ENCODE assay signal across 14 mouse cellular contexts in genomic region chr4:147957141-147957540, GRCm38 (mm10). TPM values are rescaled to one million over a fixed set of nuclear protein-coding genes. Genes with fewer than 3 reads are reported as not detected.
A peak's percentile ranks its signal among the peaks of the same experiment; 100 is the strongest.
DNase-seq lines count a peak whose midpoint lies in the region; ATAC-seq and TF ChIP-seq lines count a peak whose summit lies in the region.
"Had no signal": no experiment of that assay in that cellular context is flagged by ENCODE, and none has a peak within 500 bp of the region (broad histone marks: within the 10 kb centered on the region; RNA-seq: fewer than 3 reads in every experiment).

No protein-coding gene starts in this region.

- H3K9ac ChIP-seq in lung, embryonic 16.5 days (ENCODE audit: low read length) = no peak overlapping the region

- ATAC-seq in lung, embryonic 16.5 days (ENCODE audit: low read depth) = 0 out of 2 replicates have a peak, but pooled peaks have one; percentile 41
- ATAC-seq in inflammation-experienced regulatory T-cells, adult 6 months = no peak
- ATAC-seq: midbrain, embryonic 16.5 days had no signal

- peak; percentile 37 to 51 for DNase-seq in adrenal gland, postnatal 36 days
- DNase-seq in adrenal gland, adult 18-20 months (ENCODE audit: low spot score in 2 of 2) = no peak
- DNase-seq in lung, adult 2 months = no peak
- DNase-seq in embryo, embryonic 9.5 days (ENCODE audit: extremely low spot score) = peak; percentile 43
- peak; percentile 48 for DNase-seq in retina, postnatal 1 day
- no peak for DNase-seq in right cerebral cortex, adult 2 months (ENCODE audit: low spot score in 2 of 2)
- DNase-seq: layer of hippocampus, adult 9-11 months; thymus, adult 2 months had no signal

- no peaks in the 10 kb centered on the region for H3K9me3 ChIP-seq in lung, embryonic 16.5 days (ENCODE audit: control insufficient read depth, low read length)

- H3K27ac ChIP-seq in lung, embryonic 16.5 days (ENCODE audit: low read length) = no peak overlapping the region

- H3K4me1 ChIP-seq in lung, embryonic 16.5 days (replicated peaks; ENCODE audit: control insufficient read depth, insufficient read depth, low read length) = no peaks in the 10 kb centered on the region
- H3K4me1 ChIP-seq in lung, adult 2 months (ENCODE audit: control insufficient read depth, insufficient read depth, low read length) = no peaks in the 10 kb centered on the region

- H3K4me2 ChIP-seq in lung, embryonic 16.5 days (ENCODE audit: low read depth, low read length) = no peak overlapping the region

- 41% methylated on average over 11 of the region's 11 CpGs for WGBS in lung, embryonic 16.5 days
- WGBS in lung, adult 2 months = 44% methylated on average over 11 of the region's 11 CpGs

- H3K4me3 ChIP-seq in lung, embryonic 16.5 days (ENCODE audit: low read length) = no peak overlapping the region
- no peak overlapping the region for H3K4me3 ChIP-seq in lung, adult 2 months (replicated peaks; ENCODE audit: extremely low read depth, low read depth, low read length)

- H3K27me3 ChIP-seq in lung, embryonic 16.5 days (ENCODE audit: control insufficient read depth, insufficient read depth, low read depth, low read length) = no peaks in the 10 kb centered on the region

- TF ChIP-seq CTCF in lung, adult 2 months (IDR thresholded peaks at IDR 0.05; ENCODE audit: insufficient read depth, low read length) = no peak

- TF ChIP-seq POLR2A in lung, adult 2 months (IDR thresholded peaks at IDR 0.05; ENCODE audit: borderline replicate concordance, extremely low read depth, low read depth, low read length) = no peak

- H3K36me3 ChIP-seq in lung, embryonic 16.5 days (ENCODE audit: control insufficient read depth, insufficient read depth, low read length) = peaks cover 2% of the 10 kb centered on the region; the same call in 1 of the 2 replicates

RNA-seq across cellular contexts. Expression of gene 2510039O18Rik, which starts 16.4 kb away (rescaled TPM):
- total RNA-seq in adrenal gland, postnatal 36 days (2021) = 10 to 100 TPM; 48.1 to 51.0 TPM
- total RNA-seq in adrenal gland, adult 18-20 months (2021) = 10 to 100 TPM; 44.1 to 48.0 TPM
- 9.2 and 11.7 TPM in 2 replicates for polyA plus RNA-seq in lung, embryonic 16.5 days (2015; fragmentation: Nextera tagmentation; extraction: Ambion mirVana)
- 84.1 and 97.5 TPM in 2 replicates for polyA plus RNA-seq in lung, adult 2 months (2012; rRNA removed)
- 10 to 100 TPM in 1 of 3 experiments, 1 to 10 TPM in 2; 7.2 to 11.6 (median 8.3) TPM for polyA plus RNA-seq in inflammation-experienced regulatory T-cells, adult 6 months (2017; shearing (Covaris generic))

RNA-seq across cellular contexts. Expression of gene Plod1, which starts 20.6 kb away (rescaled TPM):
- total RNA-seq in adrenal gland, postnatal 36 days (2021) = 10 to 100 TPM; 35.1 to 47.1 TPM
- total RNA-seq in adrenal gland, adult 18-20 months (2021) = 10 to 100 TPM; 38.1 to 54.7 TPM
- polyA plus RNA-seq in lung, embryonic 16.5 days (2015; fragmentation: Nextera tagmentation; extraction: Ambion mirVana) = 50.8 and 51.4 TPM in 2 replicates
- polyA plus RNA-seq in lung, adult 2 months (2012; rRNA removed) = 45.0 and 62.2 TPM in 2 replicates
- polyA plus RNA-seq in inflammation-experienced regulatory T-cells, adult 6 months (2017; shearing (Covaris generic)) = 1 to 10 TPM; 1.3 to 4.5 (median 3.1) TPM

RNA-seq across cellular contexts. Expression of gene Nppb, which starts 28.4 kb away (rescaled TPM):
- 1 to 10 TPM in 1 of 2 experiments, not detected in 1; 2.9 TPM for total RNA-seq in adrenal gland, postnatal 36 days (2021)
- total RNA-seq in adrenal gland, adult 18-20 months (2021) = under 1 TPM in 1 of 2 experiments, not detected in 1; 0.42 TPM
- polyA plus RNA-seq in lung, embryonic 16.5 days (2015; fragmentation: Nextera tagmentation; extraction: Ambion mirVana) = 2.9 and 4.2 TPM in 2 replicates
- not detected in 2 replicates for polyA plus RNA-seq in lung, adult 2 months (2012; rRNA removed)
- polyA plus RNA-seq in inflammation-experienced regulatory T-cells, adult 6 months (2017; shearing (Covaris generic)) = not detected
- polyA plus RNA-seq: liver, embryonic 16.5 days; midbrain, embryonic 16.5 days; spleen, adult 2 months had no signal

RNA-seq across cellular contexts. Expression of gene Nppa, which starts 43.4 kb away (rescaled TPM):
- not detected for total RNA-seq in adrenal gland, postnatal 36 days (2021)
- not detected for total RNA-seq in adrenal gland, adult 18-20 months (2021)
- polyA plus RNA-seq in lung, embryonic 16.5 days (2015; fragmentation: Nextera tagmentation; extraction: Ambion mirVana) = 122 and 163 TPM in 2 replicates
- 31.3 and 55.1 TPM in 2 replicates for polyA plus RNA-seq in lung, adult 2 months (2012; rRNA removed)
- not detected for polyA plus RNA-seq in inflammation-experienced regulatory T-cells, adult 6 months (2017; shearing (Covaris generic))
- polyA plus RNA-seq: C2C12; liver, embryonic 16.5 days had no signal

RNA-seq across cellular contexts. Expression of gene Mfn2, which starts 52.6 kb away (rescaled TPM):
- total RNA-seq in adrenal gland, postnatal 36 days (2021) = 100 to 1,000 TPM; 150 to 219 TPM
- 100 to 1,000 TPM; 187 to 211 TPM for total RNA-seq in adrenal gland, adult 18-20 months (2021)
- 34.6 and 36.6 TPM in 2 replicates for polyA plus RNA-seq in lung, embryonic 16.5 days (2015; fragmentation: Nextera tagmentation; extraction: Ambion mirVana)
- polyA plus RNA-seq in lung, adult 2 months (2012; rRNA removed) = 36.5 and 52.2 TPM in 2 replicates
- 10 to 100 TPM; 20.5 to 25.5 (median 21.2) TPM for polyA plus RNA-seq in inflammation-experienced regulatory T-cells, adult 6 months (2017; shearing (Covaris generic))

Comparison
In these comparisons a context has a peak if more than half of its experiments do, and no peak if none do; other contexts are left out.
1. DNase-seq: peak in adrenal gland, postnatal 36 days (2 of 2), embryo, embryonic 9.5 days (single experiment) and retina, postnatal 1 day (single experiment); none in adrenal gland, adult 18-20 months (0 of 2), lung, adult 2 months (single experiment) and right cerebral cortex, adult 2 months (0 of 2).